Mouse (Mus musculus) liver, postnatal 0 days (tissue): ENCODE results near the gene Abhd10. TPM values are rescaled to one million over a fixed set of nuclear protein-coding genes. Genes with fewer than 3 reads are reported as not detected.

Experiments
- ATAC-seq: fragments of 200-750 bp; cut with Nextera tagmentation; 2 replicates; pipeline ENCODE4 v1.8.0; 2017; ENCODE audit warnings: mild to moderate bottlenecking, moderate library complexity
- DNase-seq: peaks from one replicate; pipeline ENCODE4 v3.0.0-alpha.2; 2016
- H3K27ac ChIP-seq: fragments of 300-500 bp; sonication (generic); 2 replicates; pipeline ENCODE4 v1.5.1; 2014; ENCODE audit warnings: antibody characterized with exemption, moderate library complexity, mild to moderate bottlenecking, low read depth
- H3K27me3 ChIP-seq: fragments of 300-500 bp; sonication (generic); 2 replicates; pipeline ENCODE4 v1.6.1; 2014; ENCODE audit warnings: low read length, control low read depth, mixed read lengths; ENCODE audit not compliant: insufficient read depth
- H3K36me3 ChIP-seq: fragments of 300-500 bp; sonication (generic); replicated peaks from 2 replicates; pipeline ENCODE4 v1.6.1; 2014; ENCODE audit warnings: mild to moderate bottlenecking, control low read depth, low read length, moderate library complexity, mixed read lengths; ENCODE audit not compliant: insufficient read depth
- H3K4me1 ChIP-seq: fragments of 300-500 bp; sonication (generic); 2 replicates; pipeline ENCODE4 v1.6.1; 2014; ENCODE audit warnings: antibody characterized with exemption, mild to moderate bottlenecking, control low read depth; ENCODE audit not compliant: insufficient read depth
- H3K4me2 ChIP-seq: fragments of 300-500 bp; sonication (generic); 2 replicates; pipeline ENCODE4 v1.6.1; 2014; ENCODE audit warnings: low read depth, mild to moderate bottlenecking, low read length, moderate library complexity, mixed read lengths
- H3K4me3 ChIP-seq: fragments of 300-500 bp; sonication (generic); 2 replicates; pipeline ENCODE4 v1.5.1; 2014; ENCODE audit warnings: low read depth, low read length
- H3K9ac ChIP-seq: fragments of 300-500 bp; sonication (generic); replicated peaks from 2 replicates; pipeline ENCODE4 v1.6.1; 2014; ENCODE audit warnings: mild to moderate bottlenecking, moderate library complexity
- H3K9me3 ChIP-seq: fragments of 300-500 bp; sonication (generic); 2 replicates; pipeline ENCODE4 v1.6.1; 2016; ENCODE audit warnings: mild to moderate bottlenecking, control low read depth, low read length, mixed read lengths
- CTCF ChIP-seq: sonication (generic); IDR thresholded peaks from 2 replicates; pipeline ENCODE4 v1.5.1; 2016; ENCODE audit warnings: antibody characterized with exemption, low read depth
- EP300 ChIP-seq: IDR thresholded peaks from 2 replicates; pipeline ENCODE4 v1.6.1; 2016; ENCODE audit warnings: antibody characterized with exemption, low read depth, mild to moderate bottlenecking
- WGBS: fragments of 180-500 bp; shearing (Covaris S2); extraction: QIAGEN DNeasy Blood & Tissue Kit; methylation state at CpG from one replicate; pipeline ENCODE4 v1.1.7; 2014; ENCODE audit not compliant: insufficient replicate concordance; 5-methylcytosine and 5-hydroxymethylcytosine counted together
- polyA plus RNA-seq: library from polyadenylated mRNA; unstranded; fragments of >200 nt; fragmentation: Nextera tagmentation; extraction: Ambion mirVana; gene quantifications from 2 replicates; pipeline ENCODE4 v1.2.1, GENCODE M21; 2015

Gene Abhd10
- polyA plus RNA-seq, 1 experiment from 2014 or later = 13.9 TPM

GRCm38 (mm10) chr16:45762859-45763505 lies 20.2 kb upstream of the Abhd10 start:
- Histone ChIP-seq H3K9ac (no peak overlapping the region), H3K27me3 (no peaks in the 10 kb centered on the region), H3K4me1 (no peaks in the 10 kb centered on the region), H3K4me3 (no peak overlapping the region), H3K36me3 (0 out of 2 replicates have a peak, but pooled peaks cover 3% of the 10 kb centered on the region), H3K27ac (no peak overlapping the region), H3K4me2 (no peak overlapping the region), H3K9me3 (no peaks in the 10 kb centered on the region)
- ATAC-seq = no peak
- TF ChIP-seq CTCF (no peak), EP300 (no peak)
- WGBS = 84% methylated on average over 13 of the region's 13 CpGs
- no peak for DNase-seq

- 0 out of 2 replicates have a peak, but pooled peaks cover 3% of the 10 kb centered on the region for H3K36me3 ChIP-seq
- no peaks in the 10 kb centered on the region for H3K27me3 ChIP-seq
- no peak overlapping the region for H3K4me2 ChIP-seq
- ATAC-seq (no peak), DNase-seq (no peak)
- H3K4me1 ChIP-seq = no peaks in the 10 kb centered on the region
- H3K9ac ChIP-seq = no peak overlapping the region
- H3K4me3 ChIP-seq = no peak overlapping the region
- H3K27ac ChIP-seq = no peak overlapping the region
- TF ChIP-seq CTCF (peak; percentile 35), EP300 (no peak)
- no peaks in the 10 kb centered on the region for H3K9me3 ChIP-seq
- 59% methylated on average over 1 of the region's 1 CpGs for WGBS
Measured at GRCm38 (mm10) chr16:45761425-45761824, 18.7 kb upstream of the Abhd10 start.

GRCm38 (mm10) chr16:45758726-45759269 lies 16.0 kb upstream of the Abhd10 start:
- TF ChIP-seq CTCF = no peak
- no peak for TF ChIP-seq EP300
- no peaks in the 10 kb centered on the region for H3K4me1 ChIP-seq
- H3K4me2 ChIP-seq = no peak overlapping the region
- H3K4me3 ChIP-seq = no peak overlapping the region
- H3K27me3 ChIP-seq = no peaks in the 10 kb centered on the region
- H3K9me3 ChIP-seq = no peaks in the 10 kb centered on the region
- DNase-seq (no peak), ATAC-seq (no peak)
- 0 out of 2 replicates have a peak, but pooled peaks cover 3% of the 10 kb centered on the region for H3K36me3 ChIP-seq
- 77% methylated on average over 9 of the region's 9 CpGs for WGBS
- no peak overlapping the region for H3K27ac ChIP-seq
- no peak overlapping the region for H3K9ac ChIP-seq

GRCm38 (mm10) chr16:45757421-45758078 lies 14.8 kb upstream of the Abhd10 start:
- 66% methylated on average over 12 of the region's 12 CpGs for WGBS
- Histone ChIP-seq H3K4me2 (no peak overlapping the region), H3K27ac (peak overlapping the region; percentile 41), H3K9ac (no peak overlapping the region), H3K4me1 (no peaks in the 10 kb centered on the region), H3K9me3 (no peaks in the 10 kb centered on the region), H3K4me3 (no peak overlapping the region), H3K27me3 (no peaks in the 10 kb centered on the region), H3K36me3 (0 out of 2 replicates have a peak, but pooled peaks cover 3% of the 10 kb centered on the region)
- peak; percentile 29 for DNase-seq
- peak; percentile 49 for ATAC-seq
- TF ChIP-seq EP300 (peak; percentile 49), CTCF (no peak)

DNA sequence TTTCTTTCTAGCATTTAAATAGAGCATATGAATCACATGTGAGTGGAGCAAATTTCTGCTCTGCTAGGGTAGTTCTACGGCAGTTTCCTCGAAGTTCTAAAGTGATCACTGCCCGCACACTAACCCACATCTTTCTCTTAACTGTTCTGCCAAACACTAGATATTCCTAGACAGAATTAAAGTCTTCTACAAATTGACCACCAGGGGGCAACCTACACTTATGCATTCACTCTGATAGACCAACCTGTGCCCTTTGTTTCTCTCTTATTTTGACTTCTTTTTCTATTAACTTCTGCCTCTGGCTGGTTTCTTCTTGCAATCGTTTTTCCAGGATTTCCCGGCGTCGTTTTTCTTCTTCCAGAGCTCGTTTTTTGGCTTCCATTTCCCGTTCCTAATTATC lies 14.1 kb upstream of the Abhd10 start:
- 29% methylated on average over 9 of the region's 9 CpGs for WGBS
- DNase-seq (no peak), ATAC-seq (peak; percentile 55; the same call in 1 of the 2 replicates)
- no peaks in the 10 kb centered on the region for H3K4me1 ChIP-seq
- TF ChIP-seq CTCF = peak; percentile 78
- no peak for TF ChIP-seq EP300
- H3K27me3 ChIP-seq = no peaks in the 10 kb centered on the region
- H3K9ac ChIP-seq = no peak overlapping the region
- H3K4me3 ChIP-seq = no peak overlapping the region
- 0 out of 2 replicates have a peak, but pooled peaks cover 3% of the 10 kb centered on the region for H3K36me3 ChIP-seq
- H3K27ac ChIP-seq = no peak overlapping the region
- no peaks in the 10 kb centered on the region for H3K9me3 ChIP-seq
- H3K4me2 ChIP-seq = no peak overlapping the region

DNA sequence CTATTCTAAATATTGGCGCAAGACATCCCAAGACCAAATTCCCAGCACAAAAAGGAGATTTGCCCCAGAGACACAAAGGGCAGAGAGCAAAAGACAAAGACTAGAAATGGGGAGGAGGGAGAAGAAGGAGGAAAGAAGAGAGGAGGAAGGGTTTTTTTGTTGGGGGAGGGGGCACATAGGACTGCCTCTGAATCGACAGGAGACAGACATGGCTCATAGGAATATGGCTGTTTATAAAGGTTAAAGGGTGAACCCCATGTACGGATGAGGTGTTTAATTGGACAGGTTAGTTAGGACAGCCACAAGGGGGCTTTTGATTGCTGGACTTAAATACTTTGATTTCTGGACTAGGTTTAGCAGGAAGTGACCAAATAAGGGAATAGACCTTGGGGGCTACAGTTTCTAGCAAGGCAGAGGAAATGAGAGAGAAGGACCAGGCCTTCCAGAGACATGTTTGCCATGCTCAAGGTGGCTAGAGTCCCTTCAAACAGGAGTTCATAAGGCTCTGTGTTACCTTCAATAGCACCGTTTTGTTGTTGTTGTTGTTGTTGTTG lies 913 bp upstream of the Abhd10 start:
- Histone ChIP-seq H3K9ac (no peak overlapping the region), H3K27ac (no peak overlapping the region), H3K9me3 (no peaks in the 10 kb centered on the region), H3K4me1 (peaks cover 13% of the 10 kb centered on the region), H3K4me2 (peak overlapping the region; percentile 76; the same call in 1 of the 2 replicates), H3K27me3 (no peaks in the 10 kb centered on the region), H3K4me3 (no peak overlapping the region), H3K36me3 (peaks cover 6% of the 10 kb centered on the region; the same call in 1 of the 2 replicates)
- TF ChIP-seq CTCF (no peak), EP300 (no peak)
- no peak for DNase-seq
- no peak for ATAC-seq
- 70% methylated on average over 4 of the region's 4 CpGs for WGBS
